In genomic region chr5:64360147-64360875, GRCm38 (mm10) we compare ENCODE assay signal across 8 mouse cellular contexts.
DNase-seq lines count a peak whose midpoint lies in the region; ATAC-seq and TF ChIP-seq lines count a peak whose summit lies in the region.
"Had no signal": no experiment of that assay in that cellular context is flagged by ENCODE, and none has a peak within 500 bp of the region (broad histone marks: within the 10 kb centered on the region; RNA-seq: fewer than 3 reads in every experiment).

No protein-coding gene starts in this region.

- no peak overlapping the region for H3K27ac ChIP-seq in thymus, adult 2 months (ENCODE audit: control insufficient read depth, insufficient read depth, low read length)
- H3K27ac ChIP-seq in bone marrow macrophage, adult 2 months (ENCODE audit: insufficient read depth, low read depth, low read length), result peak overlapping the region; percentile 67
- H3K27ac ChIP-seq in lung, embryonic 15.5 days, result peak overlapping the region; percentile 69; the same call in 1 of the 2 replicates
- H3K27ac ChIP-seq: forebrain, embryonic 12.5 days had no signal

- H3K27me3 ChIP-seq in thymus, adult 2 months (ENCODE audit: control insufficient read depth, insufficient read depth, low read length), result no peaks in the 10 kb centered on the region
- H3K27me3 ChIP-seq in lung, embryonic 15.5 days, result no peaks in the 10 kb centered on the region
- H3K27me3 ChIP-seq: forebrain, embryonic 12.5 days had no signal

- H3K9ac ChIP-seq in lung, embryonic 15.5 days, result no peak overlapping the region
- H3K9ac ChIP-seq: forebrain, embryonic 12.5 days had no signal

- no peak for TF ChIP-seq POLR2A in thymus, adult 2 months (IDR thresholded peaks at IDR 0.05; ENCODE audit: control insufficient read depth, extremely low read depth, insufficient read depth, low read length, poor library complexity)
- TF ChIP-seq POLR2A in bone marrow macrophage, adult 2 months (IDR thresholded peaks at IDR 0.05; ENCODE audit: borderline replicate concordance, low read depth, low read length), result no peak

- no peak for ATAC-seq in lung, embryonic 15.5 days (ENCODE audit: borderline replicate concordance, extremely low read depth, low FRiP score, low TSS enrichment)

- H3K36me3 ChIP-seq in thymus, adult 2 months (ENCODE audit: control insufficient read depth, insufficient read depth, low read length), result no peaks in the 10 kb centered on the region
- no peaks in the 10 kb centered on the region for H3K36me3 ChIP-seq in lung, embryonic 15.5 days
- H3K36me3 ChIP-seq: forebrain, embryonic 12.5 days had no signal

- no peak overlapping the region for H3K4me2 ChIP-seq in lung, embryonic 15.5 days
- H3K4me2 ChIP-seq: forebrain, embryonic 12.5 days had no signal

- no peak for TF ChIP-seq CTCF in thymus, adult 2 months (IDR thresholded peaks at IDR 0.05; ENCODE audit: borderline replicate concordance, control insufficient read depth, extremely low read depth, insufficient read depth, low read length, poor library complexity)
- TF ChIP-seq CTCF in bone marrow macrophage, adult 2 months (IDR thresholded peaks at IDR 0.05; ENCODE audit: low read depth, low read length), result no peak

- peak; percentile 49 for DNase-seq in thymus, adult 2 months
- no peak for DNase-seq in thymus, postnatal 10 days (ENCODE audit: low spot score in 2 of 2)
- peak; percentile 34 for DNase-seq in thymus, postnatal 4 days
- no peak for DNase-seq in left cerebral cortex, adult 9 months (ENCODE audit: low spot score in 2 of 2)
- DNase-seq in layer of hippocampus, adult 11-12 months (ENCODE audit: low spot score), result no peak

- H3K4me3 ChIP-seq in thymus, adult 2 months (ENCODE audit: control insufficient read depth, insufficient read depth, low read length), result no peak overlapping the region
- H3K4me3 ChIP-seq in bone marrow macrophage, adult 2 months (ENCODE audit: insufficient read depth, low read length), result 0 out of 2 replicates have a peak overlapping the region, but pooled peaks have one; percentile 3
- H3K4me3 ChIP-seq in lung, embryonic 15.5 days, result no peak overlapping the region
- H3K4me3 ChIP-seq: forebrain, embryonic 12.5 days had no signal

- peaks cover 9% of the 10 kb centered on the region for H3K4me1 ChIP-seq in thymus, adult 2 months (replicated peaks; ENCODE audit: control insufficient read depth, insufficient read depth, low read length)
- peaks cover 16% of the 10 kb centered on the region for H3K4me1 ChIP-seq in bone marrow macrophage, adult 2 months (ENCODE audit: control insufficient read depth, insufficient read depth, low read length)
- H3K4me1 ChIP-seq in lung, embryonic 15.5 days, result peaks cover 46% of the 10 kb centered on the region

- H3K9me3 ChIP-seq in lung, embryonic 15.5 days, result no peaks in the 10 kb centered on the region
- H3K9me3 ChIP-seq: forebrain, embryonic 12.5 days had no signal

- WGBS in thymus, adult 2 months, result 44% methylated on average over 8 of the region's 8 CpGs
- WGBS in lung, embryonic 15.5 days, result 80% methylated on average over 8 of the region's 8 CpGs

Comparison
In these comparisons a context has a peak if more than half of its experiments do, and no peak if none do; other contexts are left out.
1. DNase-seq: peak in thymus, adult 2 months (single experiment) and thymus, postnatal 4 days (single experiment); none in thymus, postnatal 10 days (0 of 2), left cerebral cortex, adult 9 months (0 of 2) and layer of hippocampus, adult 11-12 months (single experiment).